Mouse (Mus musculus) lung, postnatal 0 days (tissue): ENCODE results near the gene Tlr2.

Experiments used
- CTCF ChIP-seq: IDR thresholded peaks from 2 replicates; pipeline ENCODE4 v1.5.1; 2016; ENCODE audit warnings: antibody characterized with exemption, mild to moderate bottlenecking
- EP300 ChIP-seq: IDR thresholded peaks from 2 replicates; pipeline ENCODE4 v1.6.1; 2016; ENCODE audit warnings: antibody characterized with exemption, mild to moderate bottlenecking, control low read depth

DNA sequence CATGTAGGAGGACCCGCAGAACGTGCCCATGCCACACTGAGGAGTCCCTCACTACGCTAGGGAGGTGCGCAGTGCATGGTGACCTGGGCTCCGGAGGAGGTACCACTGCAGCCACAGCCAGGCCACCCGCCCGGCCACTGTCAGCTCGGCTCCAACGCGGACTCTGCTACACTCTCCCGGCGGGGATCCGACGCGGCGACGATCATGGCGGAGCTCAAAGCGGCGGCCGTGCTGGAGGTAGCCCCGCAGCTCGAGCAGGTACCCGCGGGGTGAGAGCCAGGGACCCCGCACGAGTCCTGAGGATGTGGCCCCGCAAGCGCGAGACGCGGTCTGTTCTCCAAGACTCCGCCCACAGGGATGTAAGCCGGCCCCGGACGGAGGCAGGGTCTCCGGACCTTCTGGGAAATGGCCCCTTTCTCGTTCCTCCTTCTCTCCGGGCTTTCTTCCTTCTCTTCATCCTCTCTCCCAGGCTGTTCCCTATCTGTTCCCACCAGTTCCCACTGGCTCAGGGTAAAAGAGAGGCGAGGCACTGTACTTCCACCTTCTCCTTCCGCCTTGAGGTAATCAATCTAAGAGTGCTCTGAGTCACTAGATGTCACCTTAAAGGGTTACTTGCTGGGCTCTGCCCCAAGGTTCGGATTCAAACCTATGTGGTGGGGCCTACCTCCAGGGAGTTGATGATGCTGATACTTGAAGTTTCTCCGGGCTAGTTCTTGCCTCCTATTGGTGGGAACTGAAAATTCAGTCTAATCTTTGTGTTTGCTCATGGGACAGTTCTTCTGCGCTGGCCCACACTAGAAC, 51.7 kb downstream of the Tlr2 start:
- TF ChIP-seq EP300 = no peak
- TF ChIP-seq CTCF = peak; percentile 45
